Mouse (Mus musculus): ENCODE data around the gene Slc43a1. TPM values are rescaled to one million over a fixed set of nuclear protein-coding genes. Genes with fewer than 3 reads are reported as not detected.

Gene Slc43a1
- 2.0 TPM for polyA plus RNA-seq (2014; fragmentation: Illumina TruSeq; extraction: RNeasy Lipid Tissue Mini Kit (QIAGEN cat#74804))

GRCm38 (mm10) chr2:84838593-84838949 is at the start of gene Slc43a1:
TSS of gene Slc43a1 (plus strand) at chr2:84838850.

GRCm38 (mm10) chr2:84798493-84798921 is 40.1 kb upstream of the Slc43a1 start, which contains the start of gene Ube2l6:
TSS of gene Ube2l6 (plus strand) at chr2:84798828.

GRCm38 (mm10) chr2:84822552-84822951 is 16.1 kb upstream of the Slc43a1 start, which contains the start of gene Smtnl1:
TSS of gene Smtnl1 (minus strand) at chr2:84822652.

GRCm38 (mm10) chr2:84826488-84827282 is 12.0 kb upstream of the Slc43a1 start, which contains the start of gene Timm10:
TSS of gene Timm10 (plus strand) at chr2:84826997.

GRCm38 (mm10) chr2:84886234-84886731 is 47.6 kb downstream of the Slc43a1 start, which contains the start of gene Rtn4rl2:
TSS of gene Rtn4rl2 (minus strand) at chr2:84886710.

Other genes starting within 250 kb of the Slc43a1 start
- 362 TPM for gene Ctnnd1, start 188.1 kb upstream of the Slc43a1 start, polyA plus RNA-seq (2014; fragmentation: Illumina TruSeq; extraction: RNeasy Lipid Tissue Mini Kit (QIAGEN cat#74804))
- not detected for gene Btbd18, start 179.8 kb upstream of the Slc43a1 start, polyA plus RNA-seq (2014; fragmentation: Illumina TruSeq; extraction: RNeasy Lipid Tissue Mini Kit (QIAGEN cat#74804))
- 31.5 TPM for gene Selenoh, start 168.1 kb upstream of the Slc43a1 start, polyA plus RNA-seq (2014; fragmentation: Illumina TruSeq; extraction: RNeasy Lipid Tissue Mini Kit (QIAGEN cat#74804))
- gene Gm28635, start 160.8 kb upstream of the Slc43a1 start, polyA plus RNA-seq (2014; fragmentation: Illumina TruSeq; extraction: RNeasy Lipid Tissue Mini Kit (QIAGEN cat#74804)) = not detected
- 89.1 TPM for gene Med19, start 160.4 kb upstream of the Slc43a1 start, polyA plus RNA-seq (2014; fragmentation: Illumina TruSeq; extraction: RNeasy Lipid Tissue Mini Kit (QIAGEN cat#74804))
- 118 TPM for gene Tmx2, start 159.7 kb upstream of the Slc43a1 start, polyA plus RNA-seq (2014; fragmentation: Illumina TruSeq; extraction: RNeasy Lipid Tissue Mini Kit (QIAGEN cat#74804))
- 74.2 TPM for gene Zdhhc5, start 123.7 kb upstream of the Slc43a1 start, polyA plus RNA-seq (2014; fragmentation: Illumina TruSeq; extraction: RNeasy Lipid Tissue Mini Kit (QIAGEN cat#74804))
- gene Clp1, start 111.5 kb upstream of the Slc43a1 start, polyA plus RNA-seq (2014; fragmentation: Illumina TruSeq; extraction: RNeasy Lipid Tissue Mini Kit (QIAGEN cat#74804)) = 24.7 TPM
- gene Ypel4, start 104.8 kb upstream of the Slc43a1 start, polyA plus RNA-seq (2014; fragmentation: Illumina TruSeq; extraction: RNeasy Lipid Tissue Mini Kit (QIAGEN cat#74804)) = 1.1 TPM
- not detected for gene Gm19426, start 95.2 kb upstream of the Slc43a1 start, polyA plus RNA-seq (2014; fragmentation: Illumina TruSeq; extraction: RNeasy Lipid Tissue Mini Kit (QIAGEN cat#74804))
- 45.8 TPM for gene Serping1, start 63.4 kb upstream of the Slc43a1 start, polyA plus RNA-seq (2014; fragmentation: Illumina TruSeq; extraction: RNeasy Lipid Tissue Mini Kit (QIAGEN cat#74804))
- 25.2 TPM for gene Ube2l6, start 40.0 kb upstream of the Slc43a1 start, polyA plus RNA-seq (2014; fragmentation: Illumina TruSeq; extraction: RNeasy Lipid Tissue Mini Kit (QIAGEN cat#74804))
- gene Smtnl1, start 16.2 kb upstream of the Slc43a1 start, polyA plus RNA-seq (2014; fragmentation: Illumina TruSeq; extraction: RNeasy Lipid Tissue Mini Kit (QIAGEN cat#74804)) = not detected
- gene Timm10, start 11.9 kb upstream of the Slc43a1 start, polyA plus RNA-seq (2014; fragmentation: Illumina TruSeq; extraction: RNeasy Lipid Tissue Mini Kit (QIAGEN cat#74804)) = 2.7 TPM
- gene Rtn4rl2, start 47.9 kb downstream of the Slc43a1 start, polyA plus RNA-seq (2014; fragmentation: Illumina TruSeq; extraction: RNeasy Lipid Tissue Mini Kit (QIAGEN cat#74804)) = not detected
- gene Slc43a3, start 97.7 kb downstream of the Slc43a1 start, polyA plus RNA-seq (2014; fragmentation: Illumina TruSeq; extraction: RNeasy Lipid Tissue Mini Kit (QIAGEN cat#74804)) = 39.9 TPM
- not detected for gene Prg2, start 141.6 kb downstream of the Slc43a1 start, polyA plus RNA-seq (2014; fragmentation: Illumina TruSeq; extraction: RNeasy Lipid Tissue Mini Kit (QIAGEN cat#74804))
- gene Prg3, start 149.4 kb downstream of the Slc43a1 start, polyA plus RNA-seq (2014; fragmentation: Illumina TruSeq; extraction: RNeasy Lipid Tissue Mini Kit (QIAGEN cat#74804)) = not detected
- gene Ssrp1, start 198.4 kb downstream of the Slc43a1 start, polyA plus RNA-seq (2014; fragmentation: Illumina TruSeq; extraction: RNeasy Lipid Tissue Mini Kit (QIAGEN cat#74804)) = 178 TPM
- gene P2rx3, start 198.6 kb downstream of the Slc43a1 start, polyA plus RNA-seq (2014; fragmentation: Illumina TruSeq; extraction: RNeasy Lipid Tissue Mini Kit (QIAGEN cat#74804)) = not detected
- gene Tnks1bp1, start 209.2 kb downstream of the Slc43a1 start, polyA plus RNA-seq (2014; fragmentation: Illumina TruSeq; extraction: RNeasy Lipid Tissue Mini Kit (QIAGEN cat#74804)) = 0.43 TPM

Measured in ovary, adult 10 weeks (tissue).